Mouse (Mus musculus) gastrocnemius, postnatal 4 days (tissue): Measurements from ENCODE around the gene Sun3. TPM values are rescaled to one million over a fixed set of nuclear protein-coding genes. Genes with fewer than 3 reads are reported as not detected.

Experiments
- DNase-seq, 2 experiments: peaks; one replicate each; pipeline ENCODE4 v3.0.0; 2021 to 2022; ENCODE audit warnings: low spot score in 2 of 2, mixed read lengths in 2 of 2
- long read RNA-seq, 2 experiments: library from polyadenylated mRNA; stranded (forward); transcript quantifications; one replicate each; pipeline ENCODE4 v2.0.0; 2021
- total RNA-seq, 2 experiments: library from RNA; stranded (reverse); gene quantifications; 2 replicates each; pipeline ENCODE4 v1.2.3; 2021

The Sun3 gene
- total RNA-seq, result not detected
- long read RNA-seq, experiment 1, result 0 reads
- long read RNA-seq, experiment 2, result 0 reads

DNA sequence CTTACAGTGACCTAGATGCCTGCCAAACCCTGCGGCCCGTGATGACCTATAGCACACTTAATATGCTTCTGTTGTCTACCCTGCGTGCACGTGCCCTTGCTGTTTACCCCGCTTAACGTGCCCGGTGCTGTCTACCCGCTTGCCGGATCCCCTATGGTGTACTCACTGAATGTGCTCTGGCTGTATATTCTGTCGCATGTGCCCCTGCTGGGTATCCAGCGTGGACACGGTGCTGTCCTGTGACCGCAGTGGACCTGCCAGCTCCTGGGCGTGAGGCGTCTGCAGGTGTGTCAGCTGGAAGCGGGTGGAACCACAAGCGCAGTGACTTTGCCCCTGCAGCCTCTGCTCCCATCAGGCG, at the start of gene Sun3:
Gene Sun3, minus strand, starts transcription at position 289 of the 358 bp plus-strand sequence.
- DNase-seq, result peak in 1 of 2 experiments; percentile 12

DNA sequence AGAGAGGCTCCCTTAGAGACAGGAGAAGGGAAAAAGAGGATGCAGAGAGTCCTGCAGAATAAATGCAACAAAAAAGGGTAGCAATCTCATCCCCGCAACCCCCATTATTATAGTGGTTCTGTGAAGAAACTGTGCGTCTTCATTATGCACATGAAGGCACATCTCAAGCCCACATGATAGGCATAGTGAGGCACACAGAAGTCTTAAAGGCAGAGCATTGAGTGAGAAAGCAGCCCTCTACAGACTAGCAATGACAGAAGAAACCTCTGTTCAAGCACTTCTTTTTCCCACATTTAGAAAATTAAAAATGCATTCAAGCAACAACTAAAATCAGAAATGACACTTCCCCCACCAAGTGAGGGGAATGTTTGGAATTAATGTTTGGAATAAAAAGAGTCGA, 27.7 kb upstream of the Sun3 start:
- no peak for DNase-seq

DNA sequence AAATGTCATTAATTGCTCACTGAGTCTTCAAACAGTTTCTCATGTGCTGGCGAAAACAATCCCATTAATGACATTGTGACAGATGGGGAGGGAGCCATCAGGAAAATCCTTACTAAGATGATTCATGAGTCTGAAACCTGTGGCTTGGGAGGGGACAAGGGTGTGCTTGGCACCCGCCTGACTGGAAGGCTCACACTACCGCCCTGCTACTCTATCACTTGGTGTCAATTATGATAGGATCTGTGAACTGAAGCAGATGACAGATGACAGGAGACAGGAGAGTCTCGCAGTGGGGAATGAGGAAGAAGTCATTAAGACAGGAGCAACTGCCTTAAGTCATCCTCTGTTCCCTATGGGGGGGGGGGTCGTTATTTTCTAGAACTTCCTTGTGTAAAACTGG, 11.7 kb upstream of the Sun3 start:
- DNase-seq, result no peak

DNA sequence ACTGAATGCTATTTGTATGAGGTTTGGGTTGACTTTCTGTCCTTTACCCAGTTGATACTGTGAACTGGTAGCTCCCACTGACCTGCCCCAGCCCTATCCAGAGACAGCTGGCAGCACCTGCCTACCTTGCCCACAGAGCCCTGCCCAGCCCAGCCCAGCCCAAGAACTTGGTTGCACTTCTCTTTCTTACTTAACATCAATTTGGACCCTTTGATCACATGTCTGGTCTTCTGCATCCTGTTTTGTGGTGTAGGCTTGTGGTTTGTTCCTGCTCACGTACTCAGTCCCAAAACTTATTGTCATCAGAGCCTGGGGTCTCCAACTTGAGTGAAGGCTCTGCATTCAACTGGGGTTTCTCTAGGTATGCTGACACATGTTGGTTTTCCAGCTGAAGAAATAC, 11.2 kb upstream of the Sun3 start:
- no peak for DNase-seq

DNA sequence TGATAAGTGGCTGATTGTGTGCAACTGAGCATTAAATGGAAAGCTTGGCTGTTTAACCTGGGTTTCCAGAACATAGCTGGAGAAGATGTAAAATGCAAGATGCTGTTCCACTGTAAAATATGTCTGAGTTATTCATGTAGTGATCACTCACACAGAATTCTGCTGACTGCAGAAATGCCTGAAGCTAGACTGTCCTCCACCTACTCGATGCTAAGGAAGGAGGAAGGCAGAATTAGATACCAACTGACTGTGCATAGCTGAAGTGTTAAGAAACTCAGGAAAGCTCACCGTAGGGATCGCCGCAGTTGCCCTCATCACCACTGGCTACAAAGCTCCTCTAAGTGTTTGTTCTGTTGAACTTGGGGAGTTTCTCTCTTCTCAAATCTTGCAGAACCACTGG, 8.9 kb upstream of the Sun3 start:
- DNase-seq, result no peak

DNA sequence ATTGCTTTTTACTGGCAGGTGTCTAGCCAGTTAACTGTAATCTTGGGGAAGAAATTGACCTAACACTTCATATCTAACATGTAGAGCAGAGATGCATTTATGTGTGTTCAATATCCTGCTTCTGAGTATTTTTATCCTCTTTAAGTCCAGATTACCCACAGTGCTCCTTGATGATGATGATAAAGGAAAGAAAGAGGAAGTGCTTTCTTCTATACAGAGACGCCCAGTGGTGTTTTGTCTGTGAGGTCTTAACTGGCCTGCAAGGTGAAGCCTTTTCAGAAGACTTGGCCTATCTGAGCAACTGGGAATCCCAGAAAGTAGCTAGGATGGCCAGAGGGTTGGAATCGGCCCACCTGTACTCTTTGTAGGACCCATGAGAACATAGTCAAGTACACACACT, 8.1 kb upstream of the Sun3 start:
- no peak for DNase-seq

DNA sequence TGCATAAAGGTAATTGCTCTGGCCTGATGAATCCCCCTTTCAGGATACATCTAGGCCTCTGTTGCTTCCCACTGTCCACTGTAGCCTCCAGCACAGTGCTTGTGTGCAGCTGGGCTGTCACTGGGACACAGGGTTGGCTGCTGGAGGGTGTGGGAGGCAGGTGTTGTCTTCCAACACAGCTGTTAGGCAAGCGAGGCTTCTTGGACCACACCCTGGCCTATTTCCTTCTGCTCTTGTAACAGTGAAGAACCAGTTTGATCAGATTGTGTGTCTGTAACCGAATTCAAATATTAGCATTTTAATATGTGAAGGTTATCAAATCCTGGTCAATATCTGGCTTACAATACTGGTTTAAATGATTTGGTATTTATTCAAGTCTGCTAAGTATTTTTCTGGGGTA, 3.1 kb upstream of the Sun3 start:
- no peak for DNase-seq

DNA sequence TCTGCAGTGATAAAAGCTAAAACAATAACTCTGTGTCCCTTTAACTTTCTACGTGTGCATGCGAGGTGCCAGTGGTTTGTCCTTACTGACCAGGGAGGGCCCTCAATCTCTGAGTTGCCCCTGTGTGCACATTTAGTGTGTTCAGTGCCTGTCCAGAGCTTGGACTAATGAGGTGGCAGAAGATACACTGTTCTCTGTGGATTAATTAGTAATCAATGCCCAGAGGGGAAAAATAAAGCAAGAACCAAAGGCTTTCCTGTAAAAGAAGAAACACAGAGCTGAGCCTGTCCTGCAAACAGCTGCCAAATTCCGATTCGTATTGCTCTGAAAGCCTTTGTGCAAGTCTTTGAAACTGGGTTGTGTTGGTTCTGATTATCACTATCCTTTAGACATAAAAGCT, 1.4 kb upstream of the Sun3 start:
- DNase-seq, result no peak

DNA sequence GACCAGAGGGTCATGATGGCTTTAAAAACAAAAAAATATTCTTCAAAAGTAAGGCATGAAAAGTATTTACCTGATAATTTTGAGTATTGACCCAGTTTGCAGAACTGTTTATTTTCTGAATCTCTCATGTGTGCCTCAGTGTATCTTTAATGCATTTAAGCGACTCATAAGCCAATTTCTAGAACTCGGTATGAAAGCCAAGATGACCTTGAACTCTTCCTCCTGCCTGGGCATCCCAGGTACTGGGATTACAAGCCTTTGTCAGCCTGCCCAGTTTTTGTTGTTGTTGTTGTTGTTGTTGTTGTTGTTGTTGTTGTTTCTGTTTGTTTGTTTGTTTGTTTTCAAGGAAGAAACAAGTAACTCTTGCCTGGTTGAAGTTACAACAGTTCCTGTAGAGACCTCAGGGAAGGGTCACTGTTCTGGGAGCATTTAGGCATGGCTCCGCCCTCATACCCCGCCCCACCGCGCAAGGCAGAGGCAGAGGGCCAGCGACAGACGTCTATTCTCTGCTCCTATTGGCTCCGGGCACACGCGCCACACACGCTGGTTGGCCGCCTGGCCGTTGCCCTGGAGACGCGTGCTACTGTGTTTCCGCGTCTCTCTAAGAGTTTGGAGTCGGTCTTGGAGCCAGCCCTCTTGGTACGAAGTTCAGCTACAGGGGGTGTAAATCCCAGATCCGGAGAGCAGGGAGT, 634 bp downstream of the Sun3 start, which contains the start of gene Gm11992:
Gene Gm11992, plus strand, starts transcription at position 584 of the 692 bp plus-strand sequence.
- peak; percentile 55 to 80 for DNase-seq

DNA sequence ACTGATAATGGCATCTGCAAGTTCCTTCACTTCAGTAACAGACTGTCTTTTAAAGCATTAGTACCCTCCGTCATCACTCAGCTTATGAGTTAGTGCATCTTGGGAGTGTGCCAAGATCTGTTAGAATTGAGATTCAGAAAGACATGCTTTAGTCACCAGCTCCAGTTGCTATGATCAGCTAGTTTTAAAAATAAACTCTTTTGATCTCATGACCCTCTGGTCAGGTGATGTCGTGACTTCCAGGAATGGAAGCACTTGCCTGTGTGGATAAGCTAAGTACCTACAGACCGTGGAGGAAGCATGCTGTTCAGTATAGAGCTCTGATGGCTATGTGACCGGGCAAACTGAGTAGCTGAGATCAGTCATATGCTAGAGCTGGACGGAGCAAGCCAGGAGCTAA, 1.7 kb downstream of the Sun3 start:
- DNase-seq, result no peak

DNA sequence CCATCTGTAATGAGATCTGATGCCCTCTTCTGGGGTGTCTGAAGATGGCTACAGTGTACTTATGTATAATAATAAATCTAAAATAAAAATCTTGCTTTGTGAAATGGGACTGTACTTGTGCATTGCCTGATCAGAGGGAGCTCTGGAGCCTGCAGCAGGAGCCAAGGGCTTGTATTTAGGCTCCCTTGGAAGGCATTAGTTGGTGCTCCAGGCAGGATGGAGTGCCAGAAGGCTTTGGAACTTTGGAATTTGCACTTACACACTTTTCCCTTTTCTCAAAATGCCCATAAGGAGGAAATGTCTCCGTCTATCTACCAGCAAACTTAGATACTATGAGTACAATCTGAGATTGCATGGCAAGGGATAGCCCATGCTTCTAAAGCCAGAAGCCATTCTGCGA, 2.2 kb downstream of the Sun3 start:
- no peak for DNase-seq

DNA sequence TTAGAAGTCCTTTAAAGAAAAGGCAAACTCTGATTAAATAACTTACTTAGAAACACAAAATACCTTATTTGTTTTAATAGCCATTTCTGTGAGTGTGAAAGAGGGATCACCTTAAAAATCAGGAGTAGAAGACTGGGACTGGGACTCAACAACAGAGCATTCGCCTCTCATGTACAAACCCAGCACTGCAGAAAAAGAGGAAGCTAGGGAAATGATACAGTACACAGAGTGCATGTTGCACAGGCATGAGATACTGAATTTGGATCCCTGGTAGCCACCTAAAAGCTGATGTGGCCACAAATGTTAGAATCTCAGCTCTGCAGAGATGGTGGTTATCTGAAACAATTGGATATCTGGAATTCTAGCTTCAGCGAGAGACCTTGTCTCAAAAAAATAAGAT, 17.3 kb downstream of the Sun3 start:
- no peak for DNase-seq

DNA sequence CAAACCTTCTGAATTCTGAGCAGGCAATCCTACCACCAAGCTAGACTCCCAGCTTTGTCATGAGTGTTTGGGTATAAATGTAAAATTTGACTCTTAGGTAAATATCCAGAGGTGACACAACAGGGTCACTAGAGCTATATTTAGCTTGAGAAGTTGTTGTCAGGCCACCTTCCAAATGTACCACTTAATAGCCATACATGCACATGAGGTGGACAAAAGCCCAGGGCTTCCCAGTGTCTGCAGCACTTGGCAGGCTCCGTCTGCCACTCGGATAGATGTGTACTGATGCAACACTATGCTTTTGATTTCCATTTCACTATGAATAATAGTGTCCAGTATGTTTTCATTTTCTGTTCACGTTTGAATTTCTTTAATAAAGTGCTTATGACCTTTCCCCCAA, 23.6 kb downstream of the Sun3 start:
- DNase-seq, result no peak

DNA sequence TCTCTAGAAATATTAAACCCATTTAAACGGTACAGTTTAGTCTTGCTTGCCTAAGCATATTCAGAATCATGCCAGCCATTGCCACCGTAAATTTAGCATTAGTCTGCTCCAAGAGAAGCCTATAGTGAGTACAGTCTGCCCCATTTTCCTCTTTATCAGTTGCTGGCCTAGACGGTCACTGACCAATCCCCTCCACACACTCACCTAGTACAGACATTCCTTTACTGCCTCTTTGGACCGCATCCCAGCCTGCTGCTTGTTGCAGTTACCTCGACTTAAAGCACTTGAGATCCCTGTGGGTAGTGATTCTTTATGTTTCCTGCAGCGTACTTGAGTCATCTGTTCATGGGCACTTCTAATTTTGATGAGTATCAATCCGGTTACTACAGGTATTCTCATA, 24.0 kb downstream of the Sun3 start:
- no peak for DNase-seq

DNA sequence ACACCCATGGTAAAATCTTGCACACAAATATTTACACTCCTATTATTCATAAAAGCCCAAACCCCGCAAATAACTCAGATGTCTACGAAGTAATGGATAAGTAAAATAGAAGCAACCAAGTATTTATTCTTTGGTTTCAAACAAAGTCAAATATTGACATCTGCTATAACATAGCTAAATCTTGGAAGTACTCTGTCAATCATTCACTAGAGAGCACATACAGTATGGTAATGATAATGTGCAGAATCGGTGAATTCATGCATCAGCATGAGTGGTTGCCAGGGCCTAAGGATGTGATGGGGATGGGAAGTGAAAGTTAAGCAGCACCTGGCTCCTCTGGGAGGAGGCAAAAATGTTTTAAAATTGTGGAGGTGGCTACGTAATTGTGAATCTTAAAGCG, 28.6 kb downstream of the Sun3 start:
- DNase-seq, result no peak

DNA sequence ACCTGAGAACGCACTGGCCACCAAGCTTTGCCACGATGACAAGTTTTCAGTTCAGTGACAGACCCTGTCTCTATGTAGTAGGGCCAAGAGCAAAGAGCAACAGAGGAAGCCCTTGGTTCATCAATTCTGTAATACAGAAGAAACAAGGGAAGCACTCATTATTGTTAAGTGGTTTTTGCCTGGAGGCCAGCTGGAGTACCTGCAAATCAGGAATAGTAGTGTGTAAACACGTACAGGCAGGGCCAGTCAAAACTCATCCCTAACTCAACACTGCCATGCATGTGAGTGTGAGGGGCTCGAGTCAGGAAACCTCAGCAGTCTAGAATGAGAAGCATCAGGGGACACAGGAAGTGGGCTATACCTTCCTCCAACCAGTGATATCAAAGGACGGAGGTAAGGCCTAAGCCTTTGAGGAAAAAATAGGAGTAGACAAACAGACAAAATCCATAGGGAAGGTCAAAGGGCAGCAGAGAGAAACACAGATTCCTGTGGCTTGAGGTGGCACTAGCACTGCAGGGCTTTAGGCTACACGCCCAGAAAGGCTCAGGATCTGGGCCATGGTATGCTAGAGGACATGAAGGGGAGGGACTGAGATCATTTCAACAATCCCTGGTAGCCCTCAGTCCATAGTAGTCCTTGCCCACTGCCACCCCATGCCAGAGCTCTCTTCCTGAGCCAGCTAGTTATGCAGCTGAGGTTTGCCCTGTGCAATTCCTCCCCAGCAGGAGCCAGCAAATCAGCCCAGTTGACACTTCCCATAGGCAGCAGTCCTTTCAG, 30.1 kb downstream of the Sun3 start:
- no peak for DNase-seq

DNA sequence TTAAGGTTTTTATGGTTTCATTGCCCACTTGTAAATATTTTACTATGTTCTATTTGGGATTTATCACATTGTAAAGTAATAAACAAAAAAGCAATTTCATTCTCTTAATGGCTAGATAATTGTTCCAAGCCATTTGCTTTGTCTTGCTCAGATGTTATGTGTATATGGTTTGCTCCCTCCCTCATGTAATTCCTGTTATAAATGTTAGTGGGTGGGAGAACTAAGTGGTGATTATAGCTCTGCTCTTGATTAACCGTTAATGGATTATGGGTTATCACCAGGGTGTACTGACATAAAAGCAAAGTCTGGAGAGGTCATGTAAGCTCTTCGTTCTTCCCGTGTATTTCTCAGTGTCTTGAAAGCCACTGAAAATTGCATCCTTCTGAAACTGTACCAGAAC, 34.1 kb downstream of the Sun3 start:
- no peak for DNase-seq

DNA sequence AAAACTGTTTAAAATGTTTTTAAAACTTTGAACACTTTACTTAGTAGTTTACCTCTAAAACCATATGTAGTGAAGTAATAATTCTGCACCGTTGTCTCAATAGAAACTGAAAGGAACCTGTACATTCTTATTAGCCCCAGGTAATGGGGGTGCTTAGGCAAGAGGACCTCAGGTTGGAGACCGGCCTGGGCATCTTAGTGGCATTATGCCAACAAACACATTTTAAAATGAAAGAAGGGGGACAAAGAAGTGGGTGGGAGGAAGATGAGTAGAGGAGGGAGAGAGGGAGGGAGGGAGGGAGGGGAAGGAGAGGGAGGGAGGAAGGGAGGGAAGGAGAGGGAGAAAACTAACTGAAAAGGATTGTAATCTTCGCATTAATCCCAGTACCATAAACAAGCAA, 37.4 kb downstream of the Sun3 start:
- DNase-seq, result no peak

DNA sequence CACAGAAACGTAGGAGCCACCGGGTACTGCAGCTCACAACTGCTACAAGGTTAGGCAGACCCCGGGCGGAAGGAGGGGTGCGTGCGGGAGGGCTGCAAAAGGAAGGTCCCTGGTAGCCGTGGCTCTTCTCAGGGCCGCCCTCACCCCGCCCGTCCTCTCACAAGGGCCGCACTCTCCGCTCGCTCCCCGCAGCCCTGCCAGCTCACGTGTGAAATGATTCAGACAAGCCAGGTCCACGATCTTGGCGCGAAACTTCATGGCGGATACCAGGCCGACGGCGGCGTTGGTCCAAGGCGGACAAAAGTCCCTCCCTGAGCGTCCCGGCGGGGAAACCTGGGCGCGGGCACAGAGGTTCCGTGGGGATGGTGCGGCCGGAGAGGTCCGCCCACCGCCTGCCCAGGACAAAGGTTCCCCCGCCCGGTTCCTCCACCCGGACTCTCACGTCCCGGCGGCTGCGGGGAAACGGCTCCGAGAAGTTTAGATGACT, 37.9 kb downstream of the Sun3 start, which contains the start of gene Hus1:
Gene Hus1, minus strand, starts transcription at position 339 of the 487 bp plus-strand sequence.
- DNase-seq, result peak; percentile 73 to 84

DNA sequence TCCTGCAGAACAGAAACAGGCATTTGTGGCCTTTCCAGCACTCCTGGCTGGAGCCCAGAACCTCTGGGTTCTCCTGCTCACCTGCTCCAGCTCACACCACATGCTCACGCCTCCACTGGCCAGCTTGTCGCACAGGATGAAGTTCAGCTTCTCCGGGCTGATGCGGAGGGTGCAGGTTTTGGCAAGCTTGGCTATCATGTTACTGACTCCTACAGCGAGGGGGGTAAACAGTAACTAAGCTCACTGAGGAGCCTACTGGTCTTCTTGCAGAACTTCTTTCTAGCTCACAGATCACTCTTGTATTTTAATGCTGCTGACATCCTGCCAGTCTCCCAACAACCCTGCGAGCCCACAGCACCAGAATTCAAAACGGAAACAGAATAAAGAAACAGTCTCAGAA, 38.4 kb downstream of the Sun3 start:
- DNase-seq, result peak in 1 of 2 experiments; percentile 29

DNA sequence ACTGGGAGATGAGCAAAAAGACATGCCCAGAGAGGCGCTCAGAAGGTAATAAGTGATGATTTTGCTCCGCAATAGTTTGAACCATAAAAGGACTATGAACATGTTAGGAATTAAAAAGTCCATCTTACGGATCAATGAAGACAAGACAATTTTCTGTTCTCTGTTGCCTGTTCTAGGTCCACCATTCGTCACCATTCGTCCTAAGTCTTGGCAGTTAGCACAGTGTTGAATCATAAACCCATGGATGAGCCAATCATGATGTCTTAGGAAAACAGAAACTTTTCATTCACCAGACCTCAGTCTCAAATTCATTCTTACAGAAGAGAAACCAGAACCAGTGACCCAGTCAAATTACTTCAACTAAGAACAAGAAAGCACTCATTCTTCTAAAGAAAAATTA, 40.0 kb downstream of the Sun3 start:
- no peak for DNase-seq

DNA sequence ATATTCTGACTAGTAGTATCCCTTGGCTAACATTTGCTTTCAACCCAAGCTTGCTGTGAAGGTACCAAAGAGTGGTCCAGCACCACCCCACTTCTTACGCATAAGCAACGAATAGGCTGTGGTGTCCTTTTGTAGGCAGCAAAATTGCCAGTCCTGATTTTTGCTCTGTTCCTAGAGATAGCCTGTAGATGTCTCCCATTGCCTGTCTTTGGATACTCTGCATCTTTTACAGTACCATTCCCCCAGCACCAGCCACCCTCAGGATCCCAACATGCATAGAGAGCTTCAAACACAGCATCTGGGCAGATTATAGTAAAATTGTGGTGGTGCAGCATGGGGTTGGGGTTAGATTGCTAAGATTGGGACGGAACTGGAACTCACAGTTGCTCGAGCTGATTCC, 60.7 kb downstream of the Sun3 start:
- no peak for DNase-seq

DNA sequence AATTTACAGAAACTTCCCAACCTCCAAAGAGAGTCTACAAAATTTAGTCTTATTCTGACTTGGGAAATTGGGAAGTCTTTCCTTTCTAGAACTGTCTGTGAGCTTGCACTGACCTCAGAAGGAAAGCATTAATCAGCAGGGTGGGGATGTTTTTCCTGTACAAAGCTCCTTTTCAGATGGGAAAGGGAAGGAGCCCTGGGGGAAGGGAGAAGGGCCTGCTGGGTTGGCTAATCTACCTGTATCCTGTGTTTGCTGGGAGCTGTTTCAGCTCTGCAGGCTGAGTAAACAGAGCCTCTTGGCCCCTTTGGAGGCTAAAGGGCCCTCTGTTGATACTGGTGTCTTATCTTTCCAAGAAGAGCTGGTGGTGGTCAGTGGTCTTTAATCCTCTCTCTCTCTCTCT, 62.7 kb downstream of the Sun3 start:
- no peak for DNase-seq
